30 mouse cellular contexts compared by ENCODE assay signal in genomic region chr11:34078581-34078980, GRCm38 (mm10). TPM values are rescaled to one million over a fixed set of nuclear protein-coding genes. Genes with fewer than 3 reads are reported as not detected.
DNase-seq lines count a peak whose midpoint lies in the region; ATAC-seq and TF ChIP-seq lines count a peak whose summit lies in the region.
"Had no signal": no experiment of that assay in that cellular context is flagged by ENCODE, and none has a peak within 500 bp of the region (broad histone marks: within the 10 kb centered on the region; RNA-seq: fewer than 3 reads in every experiment).

No protein-coding gene starts in this region.

- peak overlapping the region; percentile 59; the same call in 1 of the 2 replicates for H3K27ac ChIP-seq in heart, postnatal 0 days (ENCODE audit: low read depth)
- no peak overlapping the region for H3K27ac ChIP-seq in heart, embryonic 10.5 days
- H3K27ac ChIP-seq: embryonic facial prominence, embryonic 12.5 days; embryonic facial prominence, embryonic 15.5 days; gastrocnemius, adult 2 months; heart, embryonic 13.5 days; hindbrain, embryonic 10.5 days; hindbrain, embryonic 13.5 days had no signal

- no peak overlapping the region for H3K9ac ChIP-seq in heart, postnatal 0 days (replicated peaks; ENCODE audit: low read depth, low read length)
- H3K9ac ChIP-seq: embryonic facial prominence, embryonic 12.5 days; embryonic facial prominence, embryonic 15.5 days; forebrain, postnatal 0 days; heart, embryonic 13.5 days; hindbrain, embryonic 13.5 days had no signal

- DNase-seq in heart, postnatal 0 days (ENCODE audit: low spot score): no peak
- no peak for DNase-seq in heart, embryonic 10.5 days (ENCODE audit: low spot score)
- peak; percentile 80 for DNase-seq in thymus, postnatal 0 days (ENCODE audit: low spot score)
- DNase-seq in thymus, postnatal 25 days: peak; percentile 60
- no peak for DNase-seq in ovary, adult 18-20 months (ENCODE audit: low spot score)
- no peak for DNase-seq in spleen, postnatal 36 days (ENCODE audit: low spot score in 2 of 2)
- DNase-seq in left cerebral cortex, postnatal 14 days (ENCODE audit: low spot score in 2 of 2): no peak
- DNase-seq: adrenal gland, adult 8-10 months; adrenal gland, postnatal 25 days; B cell, adult 2 months; cerebellum, adult 18-20 months; cerebellum, adult 9-11 months; cerebellum, postnatal 25 days; forebrain, postnatal 0 days; gastrocnemius, adult 2 months; gastrocnemius, postnatal 14 days; heart, adult 11 months; heart, postnatal 10 days; heart, postnatal 36 days had no signal

- 72% methylated on average over 7 of the region's 7 CpGs for WGBS in heart, postnatal 0 days
- 82% methylated on average over 7 of the region's 7 CpGs for WGBS in heart, embryonic 10.5 days

- no peak overlapping the region for H3K4me2 ChIP-seq in heart, postnatal 0 days (ENCODE audit: low read depth, low read length)
- H3K4me2 ChIP-seq: embryonic facial prominence, embryonic 12.5 days; embryonic facial prominence, embryonic 15.5 days; heart, embryonic 13.5 days; hindbrain, embryonic 13.5 days had no signal

- H3K4me1 ChIP-seq in heart, postnatal 0 days (ENCODE audit: control insufficient read depth, insufficient read depth): no peaks in the 10 kb centered on the region
- H3K4me1 ChIP-seq in heart, embryonic 10.5 days: no peaks in the 10 kb centered on the region

- TF ChIP-seq EP300 in heart, postnatal 0 days (IDR thresholded peaks at IDR 0.05; ENCODE audit: low read depth): no peak

- H3K4me3 ChIP-seq in heart, postnatal 0 days (ENCODE audit: low read depth, low read length): no peak overlapping the region
- H3K4me3 ChIP-seq in heart, embryonic 10.5 days: no peak overlapping the region
- H3K4me3 ChIP-seq: embryonic facial prominence, embryonic 12.5 days; embryonic facial prominence, embryonic 15.5 days; gastrocnemius, adult 2 months; heart, embryonic 13.5 days; hindbrain, embryonic 10.5 days; hindbrain, embryonic 13.5 days had no signal

- no peaks in the 10 kb centered on the region for H3K36me3 ChIP-seq in heart, postnatal 0 days (replicated peaks; ENCODE audit: control insufficient read depth, insufficient read depth, low read length)
- H3K36me3 ChIP-seq in heart, embryonic 10.5 days: no peaks in the 10 kb centered on the region
- H3K36me3 ChIP-seq: embryonic facial prominence, embryonic 12.5 days; embryonic facial prominence, embryonic 15.5 days; heart, embryonic 13.5 days; hindbrain, embryonic 10.5 days; hindbrain, embryonic 13.5 days had no signal

- intact Hi-C loops in left cerebral cortex, postnatal 14 days (cut with DNase I): no loop called here

- H3K27me3 ChIP-seq in heart, postnatal 0 days (ENCODE audit: control insufficient read depth, insufficient read depth, low read length): 0 out of 2 replicates have a peak, but pooled peaks cover 3% of the 10 kb centered on the region
- peaks cover 7% of the 10 kb centered on the region; the same call in 1 of the 2 replicates for H3K27me3 ChIP-seq in heart, embryonic 10.5 days (ENCODE audit: insufficient read depth, poor library complexity, severe bottlenecking)
- H3K27me3 ChIP-seq: embryonic facial prominence, embryonic 12.5 days; embryonic facial prominence, embryonic 15.5 days had no signal

- TF ChIP-seq CTCF in heart, postnatal 0 days (IDR thresholded peaks at IDR 0.05; ENCODE audit: low read depth): no peak

- no peaks in the 10 kb centered on the region for H3K9me3 ChIP-seq in heart, postnatal 0 days (replicated peaks; ENCODE audit: control insufficient read depth, low read length)
- H3K9me3 ChIP-seq in heart, embryonic 10.5 days: no peaks in the 10 kb centered on the region
- H3K9me3 ChIP-seq: embryonic facial prominence, embryonic 12.5 days; embryonic facial prominence, embryonic 15.5 days; heart, embryonic 13.5 days; hindbrain, embryonic 10.5 days; hindbrain, embryonic 13.5 days had no signal

- ATAC-seq in heart, postnatal 0 days (ENCODE audit: insufficient read depth, low read depth): no peak
- ATAC-seq: forebrain, postnatal 0 days; hindbrain, embryonic 16.5 days had no signal

RNA-seq across cellular contexts. Expression of gene 4930469K13Rik, which starts 19.8 kb away (rescaled TPM):
- total RNA-seq in heart, postnatal 0 days (2014; rRNA removed; ENCODE audit: low replicate concordance): not detected in 2 replicates
- not detected in 2 replicates for polyA plus RNA-seq in heart, postnatal 0 days (2015; fragmentation: Nextera tagmentation; extraction: Ambion mirVana)
- polyA plus RNA-seq in heart, embryonic 10.5 days (2016; fragmentation: Nextera tagmentation; extraction: Ambion mirVana): not detected in 2 replicates
- polyA plus RNA-seq in thymus, postnatal 0 days (2015; fragmentation: Nextera tagmentation; extraction: Ambion mirVana): 0.35 and 1.0 TPM in 2 replicates
- total RNA-seq in left cerebral cortex, postnatal 14 days (2021): not detected
- total RNA-seq: adrenal gland, adult 8-10 months; adrenal gland, postnatal 25 days; common myeloid progenitor, adult 5-6 weeks; forebrain, postnatal 0 days; gastrocnemius, adult 2 months; gastrocnemius, postnatal 14 days; gastrocnemius, postnatal 4 days; heart, postnatal 10 days; heart, postnatal 36 days had no signal
- polyA plus RNA-seq: embryonic facial prominence, embryonic 12.5 days; forebrain, embryonic 11.5 days; forebrain, embryonic 14.5 days; forebrain, postnatal 0 days; frontal cortex, adult 2 months; heart, embryonic 13.5 days; hindbrain, embryonic 10.5 days had no signal

RNA-seq across cellular contexts. Expression of gene Lcp2, which starts 31.9 kb away (rescaled TPM):
- total RNA-seq in heart, postnatal 0 days (2014; rRNA removed; ENCODE audit: low replicate concordance): 0.08 and 1.6 TPM in 2 replicates
- polyA plus RNA-seq in heart, postnatal 0 days (2015; fragmentation: Nextera tagmentation; extraction: Ambion mirVana): 0.63 and 0.88 TPM in 2 replicates
- polyA plus RNA-seq in heart, embryonic 10.5 days (2016; fragmentation: Nextera tagmentation; extraction: Ambion mirVana): 1.3 and 2.4 TPM in 2 replicates
- polyA plus RNA-seq in thymus, postnatal 0 days (2015; fragmentation: Nextera tagmentation; extraction: Ambion mirVana): 134 and 135 TPM in 2 replicates
- 1 to 10 TPM; 4.6 TPM for total RNA-seq in left cerebral cortex, postnatal 14 days (2021)

Comparison
In these comparisons a context has a peak if more than half of its experiments do, and no peak if none do; other contexts are left out.
1. DNase-seq: peak in thymus, postnatal 0 days (single experiment) and thymus, postnatal 25 days (single experiment); none in heart, postnatal 0 days (single experiment), heart, embryonic 10.5 days (single experiment), ovary, adult 18-20 months (single experiment), spleen, postnatal 36 days (0 of 2) and left cerebral cortex, postnatal 14 days (0 of 2).
2. RNA of gene Lcp2, which starts 31.9 kb away (polyA plus RNA-seq): 134 to 135 TPM in thymus, postnatal 0 days; 1.3 to 2.4 TPM in heart, embryonic 10.5 days and 0.63 to 0.88 TPM in heart, postnatal 0 days; every median in the first group is over 10 times any median in the second.